Mouse (Mus musculus): ENCODE measurements at regions not wholly inside any gene's neighbourhood (a gene's known extent, or its start where the extent isn't known, plus 50 kb on each side); places are given as distances from the start of the nearest gene placed in this dataset.
A peak's percentile ranks its signal among the peaks of the same experiment; 100 is the strongest.
"Not testable (repeated sequence)": the region's sequence is repeated elsewhere in the genome, so short reads cannot be mapped to it uniquely, and the experiment has no call there.

DNA sequence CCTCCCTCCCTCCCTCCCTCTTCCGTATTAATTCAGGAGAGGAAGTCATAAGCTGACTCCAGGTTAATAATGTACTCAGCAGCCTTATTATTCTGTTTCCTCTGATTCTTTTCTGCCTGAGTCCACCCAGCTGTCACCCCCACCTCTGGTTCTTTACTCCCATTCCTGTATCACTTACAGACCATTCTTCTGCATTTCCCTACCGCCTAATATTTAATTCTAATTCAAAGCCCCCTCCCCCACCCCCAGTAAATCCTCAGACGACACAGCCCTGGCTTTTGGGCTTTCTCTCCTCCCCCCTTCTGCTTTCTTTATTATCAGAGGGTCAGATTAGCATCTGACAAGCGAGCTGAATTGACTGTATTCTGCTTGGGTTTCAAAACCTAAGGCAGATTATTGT lies 215.5 kb upstream of the 1700012A03Rik start:
- WGBS = 29% methylated on average over 3 of the region's 4 CpGs
- Histone ChIP-seq H3K27me3 (ENCODE audit: insufficient read depth, poor library complexity, severe bottlenecking) (no peaks in the 10 kb centered on the region), H3K27ac (no peak overlapping the region), H3K9me3 (peaks cover 7% of the 10 kb centered on the region), H3K4me3 (no peak overlapping the region), H3K4me1 (peaks cover 2% of the 10 kb centered on the region; the same call in 1 of the 2 replicates), H3K36me3 (no peaks in the 10 kb centered on the region)
- DNase-seq (ENCODE audit: low spot score) = no peak

DNA sequence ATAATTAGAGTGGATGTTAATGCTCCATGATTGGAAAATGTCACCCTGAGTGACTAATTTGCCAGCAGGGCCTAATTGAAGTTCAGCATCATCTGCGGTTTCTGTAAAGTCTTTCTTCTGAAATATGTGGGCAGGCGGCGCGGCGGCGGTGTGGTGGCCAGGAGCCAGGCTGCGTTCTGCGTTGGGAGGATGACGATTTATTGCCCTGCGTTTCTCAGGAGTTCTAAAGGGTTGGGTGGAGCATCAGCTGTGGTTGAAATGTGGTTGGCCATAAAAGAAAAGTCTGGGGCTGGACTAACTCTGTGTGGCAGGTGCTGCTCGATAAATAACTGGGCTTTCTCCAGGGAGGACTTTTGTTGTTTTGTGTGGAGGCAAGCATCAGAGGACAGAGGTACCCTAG lies 219.4 kb upstream of the 1700012A03Rik start:
- H3K9me3 ChIP-seq = no peaks in the 10 kb centered on the region
- no peak overlapping the region for H3K27ac ChIP-seq
- H3K4me1 ChIP-seq = peaks cover 11% of the 10 kb centered on the region; the same call in 1 of the 2 replicates
- no peaks in the 10 kb centered on the region for H3K27me3 ChIP-seq (ENCODE audit: insufficient read depth, poor library complexity, severe bottlenecking)
- no peaks in the 10 kb centered on the region for H3K36me3 ChIP-seq
- H3K4me3 ChIP-seq = no peak overlapping the region
- DNase-seq (ENCODE audit: low spot score) = no peak
- WGBS = 87% methylated on average over 11 of the region's 11 CpGs

DNA sequence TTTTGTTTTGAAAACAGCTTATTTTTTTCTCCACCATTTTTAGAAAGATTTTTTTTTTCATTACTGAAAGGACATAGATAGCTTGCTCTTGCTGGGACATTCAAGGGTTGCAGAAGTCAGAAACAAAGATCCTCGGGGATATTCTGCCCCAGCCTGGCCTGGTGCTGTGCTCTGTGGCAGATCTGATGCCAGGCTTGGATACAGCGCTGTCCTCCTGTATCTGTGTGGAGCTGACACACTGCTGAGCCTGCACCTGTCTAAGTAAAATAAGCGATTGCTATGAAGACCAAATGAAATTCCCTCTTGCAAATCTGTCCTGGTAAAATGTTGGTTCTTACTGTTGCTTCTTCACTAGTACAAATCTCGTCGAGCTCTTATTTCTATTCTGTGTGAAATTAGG lies 226.4 kb upstream of the 1700012A03Rik start:
- no peak for DNase-seq (ENCODE audit: low spot score)
- Histone ChIP-seq H3K4me1 (0 out of 2 replicates have a peak, but pooled peaks cover under 1% of the 10 kb centered on the region), H3K27ac (no peak overlapping the region), H3K27me3 (ENCODE audit: insufficient read depth, poor library complexity, severe bottlenecking) (no peaks in the 10 kb centered on the region), H3K4me3 (no peak overlapping the region), H3K9me3 (no peaks in the 10 kb centered on the region), H3K36me3 (no peaks in the 10 kb centered on the region)
- 81% methylated on average over 5 of the region's 5 CpGs for WGBS

DNA sequence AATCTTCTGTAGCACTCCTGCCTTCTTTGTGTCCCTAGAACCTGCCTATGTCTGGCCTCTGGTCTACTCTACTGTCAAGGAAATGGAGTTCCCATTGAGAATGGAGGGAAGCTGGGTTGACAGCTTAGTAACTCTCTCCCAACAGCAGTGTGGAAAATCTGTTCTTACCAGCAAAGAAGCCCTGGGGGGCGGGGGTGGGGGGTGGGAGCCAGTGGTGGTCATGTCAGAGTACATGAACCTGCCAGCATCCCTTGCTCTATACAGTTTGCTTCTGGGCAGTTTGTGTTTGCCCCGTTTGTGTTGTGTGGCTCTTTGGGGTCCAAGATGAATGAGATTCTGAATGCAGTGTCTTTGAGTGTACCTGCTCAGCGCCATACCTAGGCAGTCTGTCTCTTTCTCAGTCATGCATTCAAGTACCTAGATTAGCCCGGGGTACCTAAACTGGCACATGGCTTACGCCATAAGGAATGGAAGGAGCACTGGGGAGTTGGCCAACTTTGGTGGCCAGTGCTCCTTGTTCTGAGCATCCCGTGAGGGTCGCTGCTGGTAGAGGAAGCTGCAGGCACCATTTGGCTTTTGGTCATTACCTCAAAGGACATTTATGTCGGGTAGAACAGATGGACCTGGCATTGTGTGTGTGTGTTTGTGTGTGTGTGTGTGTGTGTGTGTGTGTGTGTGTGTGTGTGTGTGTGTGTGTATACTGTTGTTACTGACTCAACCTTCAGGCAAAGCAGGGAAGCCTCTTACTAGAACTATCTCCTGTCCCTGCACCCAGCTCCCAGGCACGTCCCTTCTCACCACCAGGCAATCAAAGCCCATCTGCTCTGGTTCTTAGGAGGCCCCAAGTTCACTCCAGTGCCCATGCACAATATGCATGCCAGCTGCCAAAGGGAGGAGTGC lies 227.6 kb upstream of the 1700012A03Rik start:
- Histone ChIP-seq H3K9me3 (no peaks in the 10 kb centered on the region), H3K4me1 (no peaks in the 10 kb centered on the region), H3K27me3 (ENCODE audit: insufficient read depth, poor library complexity, severe bottlenecking) (no peaks in the 10 kb centered on the region), H3K27ac (no peak overlapping the region), H3K4me3 (no peak overlapping the region), H3K36me3 (no peaks in the 10 kb centered on the region)
- WGBS = 79% methylated on average over 9 of the region's 9 CpGs
- no peak for DNase-seq (ENCODE audit: low spot score)

DNA sequence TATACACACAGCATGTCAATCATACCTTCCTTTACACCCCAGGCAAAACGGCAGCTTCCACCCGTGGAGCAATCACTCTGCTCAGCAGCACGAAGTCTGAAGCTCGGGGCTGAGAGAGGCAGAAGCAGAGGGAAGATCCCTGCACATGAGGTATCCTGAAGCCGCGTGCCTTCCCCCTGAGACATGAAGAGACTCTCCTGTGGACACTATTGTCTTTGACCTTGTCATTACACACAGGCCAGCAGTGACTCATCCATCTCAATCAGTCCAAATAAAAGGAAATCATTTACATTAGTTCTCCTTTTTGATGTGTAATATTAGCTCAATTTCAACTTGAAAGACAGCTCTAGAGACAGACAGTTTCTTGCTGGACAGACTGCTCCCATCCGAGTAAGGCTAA lies 228.4 kb upstream of the 1700012A03Rik start:
- Histone ChIP-seq H3K27ac (no peak overlapping the region), H3K4me1 (no peaks in the 10 kb centered on the region)
- WGBS = 72% methylated on average over 7 of the region's 7 CpGs

DNA sequence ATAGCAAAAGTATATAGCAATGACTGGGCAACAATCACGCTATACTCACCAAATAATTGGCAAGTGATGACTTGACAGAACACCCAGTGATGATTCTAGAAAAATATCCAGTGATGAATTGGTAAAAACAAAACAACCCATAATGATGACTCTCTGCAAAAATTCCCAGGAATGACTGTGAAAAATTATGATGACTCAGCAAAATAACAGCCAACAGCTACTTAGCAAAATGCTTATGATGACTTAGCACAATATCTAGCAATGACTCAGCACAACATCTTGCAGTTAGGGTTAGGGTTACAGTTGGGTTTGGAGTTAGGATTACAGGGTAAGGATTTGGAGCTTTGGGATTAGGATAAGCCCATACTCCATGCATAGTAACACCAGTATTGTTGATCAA lies 232.4 kb upstream of the 1700012A03Rik start:
- Histone ChIP-seq H3K27me3 (ENCODE audit: insufficient read depth, poor library complexity, severe bottlenecking) (no peaks in the 10 kb centered on the region), H3K36me3 (no peaks in the 10 kb centered on the region), H3K4me3 (no peak overlapping the region), H3K4me1 (no peaks in the 10 kb centered on the region), H3K9me3 (no peaks in the 10 kb centered on the region), H3K27ac (no peak overlapping the region)
- no peak for DNase-seq (ENCODE audit: low spot score)
- 98% methylated on average over 1 of the region's 1 CpGs for WGBS

More for the DNA sequence above, 228.4 kb upstream of the 1700012A03Rik start:
- no peak for DNase-seq (ENCODE audit: low spot score)
- Histone ChIP-seq H3K36me3 (no peaks in the 10 kb centered on the region), H3K9me3 (no peaks in the 10 kb centered on the region), H3K27me3 (ENCODE audit: insufficient read depth, poor library complexity, severe bottlenecking) (no peaks in the 10 kb centered on the region), H3K4me3 (no peak overlapping the region)

DNA sequence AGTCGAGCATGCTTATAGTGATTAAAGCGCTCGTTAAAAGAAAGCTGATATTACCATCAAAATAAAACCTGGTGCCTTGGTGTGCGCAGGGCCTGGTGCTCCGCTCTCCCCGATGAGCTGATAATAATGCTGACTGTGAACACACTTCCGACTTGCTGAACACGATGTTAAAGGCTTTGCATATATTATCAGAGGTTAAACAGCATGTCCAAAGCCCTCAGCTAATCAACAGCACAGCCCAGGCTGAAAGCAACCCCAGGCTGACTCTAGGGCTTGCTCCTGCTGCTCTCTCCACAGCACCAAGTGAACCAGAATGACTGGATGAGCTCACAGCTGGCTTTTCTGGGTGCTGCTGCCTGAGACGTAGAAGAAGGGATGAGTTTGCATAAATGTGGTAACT lies 238.2 kb upstream of the 1700012A03Rik start:
- 71% methylated on average over 9 of the region's 9 CpGs for WGBS
- H3K27ac ChIP-seq = no peak overlapping the region
- H3K4me3 ChIP-seq = no peak overlapping the region
- no peaks in the 10 kb centered on the region for H3K27me3 ChIP-seq (ENCODE audit: insufficient read depth, poor library complexity, severe bottlenecking)
- H3K36me3 ChIP-seq = no peaks in the 10 kb centered on the region
- H3K4me1 ChIP-seq = peaks cover 15% of the 10 kb centered on the region
- DNase-seq (ENCODE audit: low spot score) = peak; percentile 62
- H3K9me3 ChIP-seq = no peaks in the 10 kb centered on the region

DNA sequence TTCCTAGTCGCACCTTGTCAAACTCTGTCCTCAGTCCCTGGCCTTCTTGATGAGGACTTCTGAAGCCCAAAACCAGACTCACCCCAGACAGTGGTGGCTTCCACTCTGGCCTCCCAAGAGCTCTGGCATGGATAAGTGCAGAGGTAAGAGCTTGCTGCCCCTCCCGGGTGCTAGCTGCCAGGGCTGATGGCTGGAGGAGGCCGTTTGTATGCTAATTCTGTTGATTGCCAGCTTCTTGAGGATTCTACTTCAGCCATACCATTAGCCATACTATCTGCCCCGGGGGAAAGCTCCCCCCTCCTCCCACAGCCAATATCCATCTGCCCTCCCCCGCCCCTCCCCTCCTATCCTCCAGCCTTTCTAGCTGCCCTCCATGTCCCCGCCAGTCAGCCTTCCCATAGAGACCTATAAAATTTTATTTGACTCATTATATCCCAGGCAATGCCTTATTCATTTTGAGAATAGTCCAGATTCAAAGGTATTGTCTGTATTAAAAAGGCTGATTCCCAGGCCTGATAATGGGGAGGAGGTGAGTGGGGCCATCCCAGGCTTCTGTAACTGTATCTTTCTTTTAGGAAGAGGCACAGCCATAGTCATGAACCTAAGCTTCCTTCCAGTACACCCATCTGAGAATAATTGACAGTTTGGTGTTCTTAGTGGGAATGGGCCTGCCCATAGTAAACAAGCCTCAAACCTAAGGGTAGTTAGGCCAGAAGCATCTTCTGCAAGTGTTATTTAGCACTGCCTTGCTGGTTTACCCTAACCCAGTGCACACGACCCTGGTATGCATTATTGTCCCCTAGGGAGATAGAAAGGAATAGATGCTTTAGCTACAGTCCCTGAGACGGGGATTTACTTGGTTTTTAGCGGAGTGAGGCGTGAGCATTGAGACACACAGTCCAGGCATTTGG lies 239.2 kb upstream of the 1700012A03Rik start:
- no peaks in the 10 kb centered on the region for H3K27me3 ChIP-seq (ENCODE audit: insufficient read depth, poor library complexity, severe bottlenecking)
- H3K27ac ChIP-seq = 0 out of 2 replicates have a peak overlapping the region, but pooled peaks have one; percentile 42
- H3K4me1 ChIP-seq = peaks cover 15% of the 10 kb centered on the region
- H3K4me3 ChIP-seq = no peak overlapping the region
- H3K9me3 ChIP-seq = no peaks in the 10 kb centered on the region
- no peaks in the 10 kb centered on the region for H3K36me3 ChIP-seq
- DNase-seq (ENCODE audit: low spot score) = peak; percentile 71
- WGBS = 56% methylated on average over 10 of the region's 10 CpGs

DNA sequence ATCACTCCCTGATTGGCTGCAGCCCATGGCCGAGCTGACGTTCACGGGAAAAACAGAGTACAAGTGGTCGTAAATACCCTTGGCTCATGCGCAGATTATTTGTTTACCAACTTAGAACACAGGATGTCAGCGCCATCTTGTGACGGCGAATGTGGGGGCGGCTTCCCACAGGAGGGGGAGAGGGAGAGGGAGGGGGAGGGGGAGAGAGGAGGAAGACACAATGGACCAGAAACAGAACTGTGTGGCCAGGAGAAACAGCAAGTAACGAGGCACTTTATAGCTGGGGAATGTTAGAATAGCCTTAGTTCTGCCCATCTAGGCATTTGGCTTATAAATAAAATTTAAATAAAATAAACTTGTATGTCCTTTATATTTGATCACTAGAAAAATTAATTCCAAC lies 240.7 kb upstream of the Podxl start:
- H3K9me3 ChIP-seq; H3K27me3 ChIP-seq (ENCODE audit: insufficient read depth, poor library complexity, severe bottlenecking); H3K4me1 ChIP-seq; H3K36me3 ChIP-seq; H3K4me3 ChIP-seq; H3K27ac ChIP-seq: not testable (repeated sequence)
- peak; percentile 28 for DNase-seq (ENCODE audit: low spot score)
- 71% methylated on average over 6 of the region's 10 CpGs for WGBS

DNA sequence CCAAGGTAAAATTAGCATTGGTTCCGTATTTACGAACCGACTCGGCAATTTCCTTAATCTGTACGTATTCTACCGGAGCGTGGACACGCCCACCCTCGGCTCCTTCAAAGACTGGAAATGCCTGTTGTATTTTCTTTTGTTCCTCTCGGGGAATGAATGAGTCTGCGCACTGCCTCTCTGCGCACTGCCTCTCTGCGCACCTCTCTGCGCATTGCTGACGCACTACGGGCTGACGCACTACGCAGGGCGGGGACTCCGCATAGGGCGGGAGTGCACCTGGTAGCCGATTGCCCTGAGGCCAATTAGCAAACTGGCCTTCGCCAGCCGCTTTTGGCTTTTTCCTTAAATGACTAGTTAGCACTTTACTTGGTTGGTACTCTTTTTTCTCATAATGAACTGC lies 239.4 kb upstream of the Podxl start:
- not testable (repeated sequence) for H3K4me1 ChIP-seq; H3K36me3 ChIP-seq; H3K27me3 ChIP-seq (ENCODE audit: insufficient read depth, poor library complexity, severe bottlenecking); H3K27ac ChIP-seq; DNase-seq (ENCODE audit: low spot score); H3K9me3 ChIP-seq; H3K4me3 ChIP-seq
- 91% methylated on average over 12 of the region's 24 CpGs for WGBS

DNA sequence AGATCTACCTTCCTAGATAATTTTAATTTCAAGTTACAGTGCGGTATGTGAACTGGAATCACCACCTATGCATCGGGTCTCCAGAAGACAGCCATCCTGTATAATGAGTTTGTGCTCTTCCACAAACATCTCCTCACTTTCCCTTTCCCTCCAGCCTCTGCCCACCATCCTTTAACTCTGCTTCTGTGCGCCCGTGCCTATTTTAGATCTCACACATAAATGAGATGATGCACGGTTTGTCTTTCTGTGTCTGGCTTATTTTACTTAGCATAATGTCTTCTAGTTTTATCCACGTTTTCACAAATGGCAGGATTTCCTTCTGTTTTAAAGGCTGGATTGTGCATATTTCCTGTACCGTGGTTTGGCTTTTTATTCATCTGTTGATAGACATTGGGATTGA lies 227.8 kb upstream of the Podxl start:
- H3K4me1 ChIP-seq = no peaks in the 10 kb centered on the region
- no peak for DNase-seq (ENCODE audit: low spot score)
- no peak overlapping the region for H3K27ac ChIP-seq
- H3K4me3 ChIP-seq = no peak overlapping the region
- 80% methylated on average over 7 of the region's 7 CpGs for WGBS
- no peaks in the 10 kb centered on the region for H3K36me3 ChIP-seq
- H3K27me3 ChIP-seq (ENCODE audit: insufficient read depth, poor library complexity, severe bottlenecking) = no peaks in the 10 kb centered on the region
- H3K9me3 ChIP-seq = no peaks in the 10 kb centered on the region

DNA sequence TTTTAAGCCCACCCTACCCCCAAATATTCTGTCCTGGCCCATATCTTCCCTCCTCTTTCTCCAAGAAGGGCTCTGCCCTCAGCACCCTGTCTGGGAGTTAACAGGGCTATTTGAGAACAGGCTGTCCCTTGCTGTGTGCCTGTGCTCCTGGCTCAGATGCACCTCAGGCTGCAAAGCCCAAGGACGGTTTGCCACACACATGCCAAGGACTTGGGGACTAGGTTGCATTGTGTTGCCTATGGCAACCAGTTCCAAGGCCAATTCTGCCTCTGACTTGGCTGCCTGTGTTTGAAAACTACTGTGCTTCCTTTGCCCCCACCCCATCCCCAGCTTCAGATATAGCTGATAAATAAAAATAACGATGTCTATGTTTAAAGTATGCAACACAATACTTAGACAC lies 227.1 kb upstream of the Podxl start:
- no peaks in the 10 kb centered on the region for H3K9me3 ChIP-seq
- H3K4me1 ChIP-seq = no peaks in the 10 kb centered on the region
- 69% methylated on average over 2 of the region's 2 CpGs for WGBS
- no peak overlapping the region for H3K4me3 ChIP-seq
- H3K36me3 ChIP-seq = no peaks in the 10 kb centered on the region
- no peak for DNase-seq (ENCODE audit: low spot score)
- H3K27ac ChIP-seq = no peak overlapping the region
- H3K27me3 ChIP-seq (ENCODE audit: insufficient read depth, poor library complexity, severe bottlenecking) = no peaks in the 10 kb centered on the region

DNA sequence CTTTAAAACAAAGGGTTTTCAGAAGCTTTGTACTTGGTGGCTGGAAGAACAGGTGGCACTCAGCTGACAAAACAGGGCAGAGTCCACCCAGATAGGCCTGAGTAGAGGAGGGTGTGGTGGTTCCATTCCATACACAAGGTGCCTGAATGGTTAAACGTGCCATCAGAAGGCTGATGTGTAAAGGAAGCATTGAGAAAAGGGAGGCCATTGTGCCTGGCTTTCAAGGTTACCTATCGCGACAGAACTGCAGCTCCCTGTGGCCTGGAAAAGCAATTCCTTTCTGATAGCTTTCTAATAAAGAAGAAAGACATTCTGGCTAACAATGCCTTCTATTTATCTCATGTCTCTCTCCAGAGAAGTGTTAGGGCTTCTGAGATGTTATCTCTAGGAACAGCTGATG lies 213.1 kb upstream of the Podxl start:
- Histone ChIP-seq H3K9me3 (no peaks in the 10 kb centered on the region), H3K36me3 (no peaks in the 10 kb centered on the region), H3K4me3 (no peak overlapping the region), H3K27ac (no peak overlapping the region), H3K27me3 (ENCODE audit: insufficient read depth, poor library complexity, severe bottlenecking) (no peaks in the 10 kb centered on the region), H3K4me1 (no peaks in the 10 kb centered on the region)
- WGBS = 46% methylated on average over 3 of the region's 3 CpGs
- no peak for DNase-seq (ENCODE audit: low spot score)

All from heart, embryonic 10.5 days (tissue).